Mouse (Mus musculus): ENCODE results near the gene Trim7.

- TF ChIP-seq TAL1 (IDR thresholded peaks at IDR 0.05; ENCODE audit: low read length) (no peak), GATA1 (IDR thresholded peaks at IDR 0.05; ENCODE audit: low read length) (no peak)
Observed at GRCm38 (mm10) chr11:48850240-48850639, 24.3 kb downstream of the Trim7 start.

Measured in erythroblast, embryonic 14.5 days (primary cell).